Mouse (Mus musculus): ENCODE results near the gene 1700029P11Rik. TPM values are rescaled to one million over a fixed set of nuclear protein-coding genes. Genes with fewer than 3 reads are reported as not detected.
A peak's percentile ranks its signal among the peaks of the same experiment; 100 is the strongest.
"Not testable (repeated sequence)": the region's sequence is repeated elsewhere in the genome, so short reads cannot be mapped to it uniquely, and the experiment has no call there.

Gene 1700029P11Rik
- polyA plus RNA-seq, 1 experiment from 2014 or later: not detected

- WGBS: 74% methylated on average over 1 of the region's 1 CpGs
- no peak for DNase-seq (ENCODE audit: extremely low spot score, low spot score)
Measured at GRCm38 (mm10) chr15:81964262-81964661, 16.1 kb upstream of the 1700029P11Rik start.

GRCm38 (mm10) chr15:81964980-81965545 lies 15.3 kb upstream of the 1700029P11Rik start:
- Histone ChIP-seq H3K4me1 (peaks cover 35% of the 10 kb centered on the region), H3K9me3 (no peaks in the 10 kb centered on the region), H3K27ac (no peak overlapping the region), H3K4me3 (no peak overlapping the region), H3K36me3 (replicated peaks) (no peaks in the 10 kb centered on the region), H3K27me3 (ENCODE audit: poor library complexity, severe bottlenecking) (no peaks in the 10 kb centered on the region)
- 61% methylated on average over 4 of the region's 4 CpGs for WGBS
- DNase-seq (ENCODE audit: extremely low spot score, low spot score): no peak

More at GRCm38 (mm10) chr15:81964262-81964661, 16.1 kb upstream of the 1700029P11Rik start:
- no peaks in the 10 kb centered on the region for H3K27me3 ChIP-seq (ENCODE audit: poor library complexity, severe bottlenecking)
- H3K27ac ChIP-seq: no peak overlapping the region
- H3K36me3 ChIP-seq (replicated peaks): no peaks in the 10 kb centered on the region
- H3K4me1 ChIP-seq: peaks cover 35% of the 10 kb centered on the region
- H3K4me3 ChIP-seq: no peak overlapping the region
- H3K9me3 ChIP-seq: no peaks in the 10 kb centered on the region

DNA sequence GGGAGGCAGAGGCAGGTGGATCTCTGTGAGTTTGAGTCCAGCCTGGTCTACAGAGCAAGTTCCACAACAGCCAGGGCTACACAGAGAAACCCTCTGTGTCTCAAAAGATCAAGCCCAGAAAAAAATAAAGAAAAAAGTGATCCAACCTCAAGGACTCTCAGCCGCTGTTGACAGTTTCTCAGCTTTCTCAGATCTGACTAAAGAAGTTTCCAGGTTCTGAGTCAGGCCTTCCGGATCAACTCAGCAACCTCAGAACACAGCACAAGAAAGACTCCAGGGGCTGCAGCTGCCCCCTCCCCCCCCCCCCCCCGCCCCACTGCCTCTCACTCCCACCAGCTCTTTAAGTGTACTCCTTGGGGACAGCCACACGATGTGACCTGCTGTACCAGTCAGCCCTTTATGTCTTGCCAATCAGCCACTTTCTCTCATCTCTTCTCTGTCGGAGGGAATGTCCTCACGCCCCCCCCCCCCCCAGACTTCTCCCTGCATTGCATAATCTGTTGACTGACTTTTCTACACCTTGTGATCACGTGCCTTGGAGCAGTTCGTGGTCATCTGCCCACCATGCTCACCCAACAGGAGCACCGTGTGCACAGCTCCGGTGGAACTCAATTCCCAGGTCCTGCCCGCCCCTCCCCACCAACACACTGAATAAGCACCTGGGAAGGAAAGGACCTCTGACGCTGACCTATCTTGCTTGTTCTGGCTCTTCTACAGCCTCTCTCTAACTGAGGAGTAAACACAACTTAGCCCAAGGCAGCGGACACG lies 14.1 kb upstream of the 1700029P11Rik start:
- Histone ChIP-seq H3K4me1 (peaks cover 24% of the 10 kb centered on the region), H3K9me3 (no peaks in the 10 kb centered on the region), H3K36me3 (replicated peaks) (no peaks in the 10 kb centered on the region), H3K27ac (no peak overlapping the region), H3K27me3 (ENCODE audit: poor library complexity, severe bottlenecking) (no peaks in the 10 kb centered on the region), H3K4me3 (no peak overlapping the region)
- no peak for DNase-seq (ENCODE audit: extremely low spot score, low spot score)
- 88% methylated on average over 14 of the region's 14 CpGs for WGBS

DNA sequence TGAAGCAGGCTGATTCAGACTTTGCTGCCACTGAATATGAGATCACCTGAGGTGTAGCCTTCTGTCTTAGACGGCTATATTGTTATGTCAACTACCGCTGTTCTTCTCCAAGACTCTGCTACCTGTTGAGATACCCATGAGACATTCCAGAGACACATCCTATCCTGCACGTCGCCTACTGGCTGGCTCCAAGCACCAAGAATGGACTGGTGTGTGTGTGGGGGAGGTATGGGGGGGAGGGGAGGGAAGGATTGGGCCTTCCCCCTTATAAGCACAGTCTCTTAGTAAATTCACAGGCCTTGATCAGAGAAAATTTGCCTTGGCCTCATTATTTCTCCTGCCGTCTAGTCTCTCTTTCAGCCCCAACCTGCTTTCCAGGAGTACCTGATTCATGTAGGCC lies 12.5 kb upstream of the 1700029P11Rik start:
- H3K27ac ChIP-seq: peak overlapping the region; percentile 25; the same call in 1 of the 2 replicates

DNA sequence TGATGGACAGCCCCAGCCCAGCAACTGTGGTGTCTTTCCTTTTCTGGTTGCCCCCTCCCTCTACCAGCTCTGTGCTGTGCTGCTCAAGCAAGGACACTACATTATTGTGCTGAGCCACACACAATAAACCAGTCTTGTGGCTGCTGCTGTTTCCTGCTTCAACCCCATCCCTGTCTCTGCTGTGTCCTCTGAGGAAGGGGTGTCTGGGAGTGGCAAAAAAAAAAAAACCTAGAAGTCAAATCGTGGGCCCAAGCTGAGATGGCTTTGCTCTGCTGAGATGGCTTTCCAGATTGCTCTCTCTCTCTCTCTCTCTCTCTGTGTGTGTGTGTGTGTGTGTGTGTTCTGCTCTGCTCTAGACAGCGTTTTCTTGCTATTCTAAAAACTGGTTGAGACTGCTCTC lies 11.9 kb upstream of the 1700029P11Rik start:
- no peaks in the 10 kb centered on the region for H3K36me3 ChIP-seq (replicated peaks)
- peaks cover 20% of the 10 kb centered on the region for H3K4me1 ChIP-seq
- H3K27me3 ChIP-seq (ENCODE audit: poor library complexity, severe bottlenecking): no peaks in the 10 kb centered on the region
- no peak overlapping the region for H3K4me3 ChIP-seq
- 81% methylated on average over 2 of the region's 2 CpGs for WGBS
- 0 out of 2 replicates have a peak overlapping the region, but pooled peaks have one; percentile 25 for H3K27ac ChIP-seq
- peaks cover 15% of the 10 kb centered on the region for H3K9me3 ChIP-seq
- no peak for DNase-seq (ENCODE audit: extremely low spot score, low spot score)

More for the DNA sequence above, 12.5 kb upstream of the 1700029P11Rik start:
- Histone ChIP-seq H3K36me3 (replicated peaks) (no peaks in the 10 kb centered on the region), H3K4me3 (no peak overlapping the region), H3K9me3 (peaks cover 11% of the 10 kb centered on the region), H3K27me3 (ENCODE audit: poor library complexity, severe bottlenecking) (no peaks in the 10 kb centered on the region), H3K4me1 (peaks cover 20% of the 10 kb centered on the region)
- WGBS: 92% methylated on average over 5 of the region's 5 CpGs
- no peak for DNase-seq (ENCODE audit: extremely low spot score, low spot score)

- no peak for DNase-seq (ENCODE audit: extremely low spot score, low spot score)
- 0 out of 2 replicates have a peak overlapping the region, but pooled peaks have one; percentile 15 for H3K27ac ChIP-seq
Measured at GRCm38 (mm10) chr15:81969173-81969572, 11.2 kb upstream of the 1700029P11Rik start.

DNA sequence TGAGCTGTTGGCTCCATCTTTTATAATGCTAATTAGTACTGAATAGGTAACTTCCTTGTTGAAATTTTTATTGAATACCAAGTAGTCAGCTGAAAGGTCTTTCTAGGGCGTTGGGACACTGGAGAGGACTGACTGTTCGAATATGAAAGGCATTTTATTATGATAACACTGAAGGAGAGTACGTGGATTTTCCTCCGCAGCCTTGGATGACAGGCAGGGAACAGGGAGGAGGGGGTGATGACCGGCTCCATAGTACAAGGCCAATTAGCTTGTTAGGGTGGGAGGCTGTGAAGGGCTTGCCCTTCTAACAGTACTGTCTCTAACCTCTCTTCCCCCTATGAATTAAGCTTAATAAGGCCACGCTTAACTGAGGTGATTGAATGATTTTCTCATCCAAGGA lies 10.7 kb upstream of the 1700029P11Rik start:
- H3K27ac ChIP-seq; H3K27me3 ChIP-seq (ENCODE audit: poor library complexity, severe bottlenecking); DNase-seq (ENCODE audit: extremely low spot score, low spot score); H3K4me3 ChIP-seq; H3K36me3 ChIP-seq (replicated peaks): not testable (repeated sequence)
- Histone ChIP-seq H3K4me1 (peaks cover 20% of the 10 kb centered on the region), H3K9me3 (peaks cover 15% of the 10 kb centered on the region)
- WGBS: 80% methylated on average over 6 of the region's 6 CpGs

More at GRCm38 (mm10) chr15:81969173-81969572, 11.2 kb upstream of the 1700029P11Rik start:
- 78% methylated on average over 7 of the region's 7 CpGs for WGBS
- no peaks in the 10 kb centered on the region for H3K36me3 ChIP-seq (replicated peaks)
- H3K4me3 ChIP-seq: no peak overlapping the region
- H3K4me1 ChIP-seq: peaks cover 20% of the 10 kb centered on the region
- no peaks in the 10 kb centered on the region for H3K27me3 ChIP-seq (ENCODE audit: poor library complexity, severe bottlenecking)
- H3K9me3 ChIP-seq: peaks cover 15% of the 10 kb centered on the region

DNA sequence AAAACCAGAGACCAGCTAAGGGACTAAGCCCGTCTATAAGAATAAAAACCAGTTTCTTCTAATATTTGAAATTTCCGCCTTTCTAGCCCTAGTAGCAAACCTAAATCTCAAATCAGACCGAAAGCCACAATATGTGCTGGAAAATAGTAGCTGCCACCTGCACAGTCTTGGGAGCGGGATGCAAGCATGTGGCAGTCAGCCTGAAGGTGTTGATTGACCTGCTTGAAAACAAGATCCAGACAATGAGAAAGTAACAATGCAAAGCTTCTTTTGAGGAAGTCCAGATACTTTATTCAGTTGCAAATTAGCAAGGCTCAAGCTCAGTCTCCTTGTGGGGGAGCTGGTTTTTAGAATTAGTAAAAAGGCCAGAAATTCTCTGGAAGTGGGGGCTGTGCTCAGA lies 9.8 kb upstream of the 1700029P11Rik start:
- H3K36me3 ChIP-seq (replicated peaks); H3K27ac ChIP-seq; DNase-seq (ENCODE audit: extremely low spot score, low spot score); H3K4me3 ChIP-seq; H3K27me3 ChIP-seq (ENCODE audit: poor library complexity, severe bottlenecking): not testable (repeated sequence)
- H3K9me3 ChIP-seq: peaks cover 15% of the 10 kb centered on the region
- H3K4me1 ChIP-seq: peaks cover 15% of the 10 kb centered on the region
- WGBS: 89% methylated on average over 4 of the region's 4 CpGs

- 92% methylated on average over 8 of the region's 8 CpGs for WGBS
- H3K27me3 ChIP-seq (ENCODE audit: poor library complexity, severe bottlenecking); H3K4me3 ChIP-seq; H3K4me1 ChIP-seq; H3K27ac ChIP-seq; DNase-seq (ENCODE audit: extremely low spot score, low spot score); H3K36me3 ChIP-seq (replicated peaks): not testable (repeated sequence)
- peaks cover 15% of the 10 kb centered on the region for H3K9me3 ChIP-seq
Measured at GRCm38 (mm10) chr15:81975156-81975555, 5.2 kb upstream of the 1700029P11Rik start.

GRCm38 (mm10) chr15:81982173-81982572 lies 1.8 kb downstream of the 1700029P11Rik start:
- no peaks in the 10 kb centered on the region for H3K36me3 ChIP-seq (replicated peaks)
- no peak for DNase-seq (ENCODE audit: extremely low spot score, low spot score)
- no peaks in the 10 kb centered on the region for H3K27me3 ChIP-seq (ENCODE audit: poor library complexity, severe bottlenecking)
- 66% methylated on average over 1 of the region's 1 CpGs for WGBS
- no peaks in the 10 kb centered on the region for H3K9me3 ChIP-seq
- H3K4me1 ChIP-seq: peaks cover 18% of the 10 kb centered on the region
- no peak overlapping the region for H3K27ac ChIP-seq
- H3K4me3 ChIP-seq: no peak overlapping the region

- Histone ChIP-seq H3K27me3 (ENCODE audit: poor library complexity, severe bottlenecking) (no peaks in the 10 kb centered on the region), H3K4me1 (peaks cover 22% of the 10 kb centered on the region), H3K4me3 (no peak overlapping the region), H3K9me3 (no peaks in the 10 kb centered on the region), H3K36me3 (replicated peaks) (no peaks in the 10 kb centered on the region), H3K27ac (peak overlapping the region; percentile 63)
- 73% methylated on average over 2 of the region's 2 CpGs for WGBS
- DNase-seq (ENCODE audit: extremely low spot score, low spot score): no peak
Measured at GRCm38 (mm10) chr15:81985267-81986161, 5.2 kb downstream of the 1700029P11Rik start.

- Histone ChIP-seq H3K4me1 (peaks cover 22% of the 10 kb centered on the region), H3K36me3 (replicated peaks) (peaks cover 2% of the 10 kb centered on the region), H3K4me3 (no peak within 1 kb of the TSS), H3K27ac (no peak within 1 kb of the TSS), H3K27me3 (ENCODE audit: poor library complexity, severe bottlenecking) (no peaks in the 10 kb centered on the region), H3K9me3 (no peaks in the 10 kb centered on the region)
- WGBS: 83% methylated on average over 3 of the region's 3 CpGs
- DNase-seq (ENCODE audit: extremely low spot score, low spot score): no peak
Measured at GRCm38 (mm10) chr15:81987646-81988045, 7.3 kb downstream of the 1700029P11Rik start, which contains the start of gene Xrcc6. TSS of gene Xrcc6 (plus strand) at chr15:81987835.
